12 mouse cellular contexts compared by ENCODE assay signal in the genomic region with DNA sequence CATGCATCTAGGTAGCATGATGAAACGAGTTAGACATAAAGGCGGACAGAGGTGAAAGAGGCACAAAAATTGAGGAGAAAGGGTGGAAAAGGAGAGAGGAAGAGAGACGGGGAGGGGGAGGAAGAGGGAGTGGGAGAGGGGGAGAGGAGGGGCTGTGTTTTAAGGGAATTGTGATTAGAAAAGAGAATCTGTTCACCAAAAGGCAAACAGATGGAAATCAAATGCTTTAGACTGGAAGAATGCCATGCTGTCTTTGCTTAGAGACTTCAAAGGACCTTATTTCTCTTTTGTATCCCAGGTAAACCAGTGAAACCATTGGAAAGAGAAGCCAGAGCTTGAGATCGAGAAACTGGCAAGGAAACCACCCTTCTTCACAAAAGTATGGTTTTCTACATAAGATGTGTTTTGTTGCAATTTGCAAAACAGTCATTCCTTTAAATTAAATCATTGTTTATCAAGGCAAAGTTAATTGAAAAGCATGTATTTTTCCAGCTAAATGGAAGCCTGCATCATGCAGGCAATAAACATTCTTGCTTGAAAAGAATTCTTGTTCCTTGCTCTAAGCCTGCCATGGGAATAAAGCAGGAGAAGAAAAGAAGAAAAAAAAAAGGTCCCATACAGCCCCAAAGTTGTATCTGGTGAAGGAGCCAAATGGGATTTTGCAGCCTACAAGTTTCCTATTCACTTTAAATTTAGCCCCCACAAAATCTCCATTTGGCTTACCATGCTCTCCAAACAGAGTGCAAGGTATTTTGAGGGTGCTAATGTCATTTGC.
"Had no signal": no experiment of that assay in that cellular context is flagged by ENCODE, and none has a peak within 500 bp of the region (broad histone marks: within the 10 kb centered on the region; RNA-seq: fewer than 3 reads in every experiment).

No protein-coding gene starts in this region.

- H3K4me2 ChIP-seq: liver, embryonic 11.5 days; liver, embryonic 15.5 days had no signal

- H3K9me3 ChIP-seq: limb, embryonic 10.5 days; liver, embryonic 15.5 days had no signal

- H3K27ac ChIP-seq: left cerebral cortex, adult 2 months; limb, embryonic 10.5 days; liver, embryonic 15.5 days; stomach, postnatal 0 days had no signal

- H3K27me3 ChIP-seq: liver, embryonic 15.5 days had no signal

- ATAC-seq: intestine, postnatal 0 days; lung, postnatal 0 days had no signal

- DNase-seq: kidney, adult 8-10 months; kidney, postnatal 25 days; lung, adult 2 months; lung, postnatal 36 days; thymus, postnatal 4 days had no signal

- H3K4me3 ChIP-seq: left cerebral cortex, adult 2 months; limb, embryonic 10.5 days; liver, embryonic 15.5 days had no signal

- H3K36me3 ChIP-seq: limb, embryonic 10.5 days; liver, embryonic 15.5 days had no signal

- H3K4me1 ChIP-seq: limb, embryonic 10.5 days; liver, embryonic 15.5 days had no signal

- H3K9ac ChIP-seq: liver, embryonic 15.5 days had no signal
